Mouse (Mus musculus) brain, embryonic 14.5 days (tissue): ENCODE measurements around the gene Acsl1.

Experiments used
- CTCF ChIP-seq: fragments of 200-500 bp; IDR thresholded peaks from 2 replicates; pipeline ENCODE4 v1.5.1; 2012; ENCODE audit warnings: inconsistent platforms, mild to moderate bottlenecking, moderate library complexity, borderline replicate concordance; ENCODE audit not compliant: insufficient read depth, insufficient read length; ENCODE audit errors: extremely low read depth
- POLR2A ChIP-seq: fragments of 200-500 bp; IDR thresholded peaks from 2 replicates; pipeline ENCODE4 v1.6.1; 2012; ENCODE audit warnings: mild to moderate bottlenecking, inconsistent platforms, borderline replicate concordance; ENCODE audit not compliant: poor library complexity, insufficient read depth, insufficient read length, severe bottlenecking; ENCODE audit errors: extremely low read depth

DNA sequence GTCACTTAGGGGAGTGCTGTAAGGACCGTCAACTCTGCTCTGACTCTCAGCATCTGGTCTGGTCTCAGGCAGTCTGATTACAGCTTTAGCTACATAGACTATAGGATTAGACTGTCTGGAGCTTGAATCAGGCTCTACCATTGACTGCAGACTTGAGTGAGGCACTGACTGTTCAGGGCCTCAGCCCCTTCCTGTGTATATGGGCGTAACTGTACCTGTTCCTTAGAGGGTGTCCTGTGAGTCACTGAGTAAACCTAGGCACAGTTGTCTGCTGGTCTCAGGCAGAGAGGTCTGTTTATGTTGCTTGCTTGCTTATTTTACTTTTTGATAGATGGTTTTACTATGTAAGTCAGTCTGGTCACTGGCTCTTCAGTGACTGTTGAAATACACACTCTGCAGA lies 103.1 kb downstream of the Acsl1 start:
- TF ChIP-seq CTCF (no peak), POLR2A (no peak)
